Mouse (Mus musculus): ENCODE measurements around the gene Dlx3. TPM values are rescaled to one million over a fixed set of nuclear protein-coding genes. Genes with fewer than 3 reads are reported as not detected.

Dlx3 gene
- polyA plus RNA-seq, 1 experiment from 2014 or later, result 0.77 TPM

GRCm38 (mm10) chr11:95076041-95076535, 43.8 kb upstream of the Dlx3 start:
- peak overlapping the region; percentile 68 for H3K4me3 ChIP-seq (ENCODE audit: low read length)
- peak; percentile 41 for ATAC-seq (ENCODE audit: low read depth)
- peak overlapping the region; percentile 94 for H3K27ac ChIP-seq (ENCODE audit: low read length)
- peak overlapping the region; percentile 77 for H3K4me2 ChIP-seq (ENCODE audit: low read depth, low read length)
- peak overlapping the region; percentile 77 for H3K9ac ChIP-seq (ENCODE audit: low read length)
- 1% methylated on average over 42 of the region's 42 CpGs for WGBS
- peaks cover 14% of the 10 kb centered on the region for H3K27me3 ChIP-seq (ENCODE audit: control insufficient read depth, insufficient read depth, low read depth, low read length)
- no peaks in the 10 kb centered on the region for H3K36me3 ChIP-seq (ENCODE audit: control insufficient read depth, insufficient read depth, low read length)
- no peaks in the 10 kb centered on the region for H3K9me3 ChIP-seq (ENCODE audit: control insufficient read depth, low read length)
- peaks cover 76% of the 10 kb centered on the region for H3K4me1 ChIP-seq (replicated peaks; ENCODE audit: control insufficient read depth, insufficient read depth, low read length)

GRCm38 (mm10) chr11:95076536-95077111, 43.3 kb upstream of the Dlx3 start, which contains the start of gene Itga3:
Gene Itga3, minus strand, starts transcription at chr11:95076801.
- peaks cover 71% of the 10 kb centered on the region for H3K4me1 ChIP-seq (replicated peaks; ENCODE audit: control insufficient read depth, insufficient read depth, low read length)
- H3K9ac ChIP-seq (ENCODE audit: low read length), result peak within 1 kb of the TSS; percentile 77
- peak; percentile 81 for ATAC-seq (ENCODE audit: low read depth)
- H3K27me3 ChIP-seq (ENCODE audit: control insufficient read depth, insufficient read depth, low read depth, low read length), result peaks cover 14% of the 10 kb centered on the region
- no peaks in the 10 kb centered on the region for H3K9me3 ChIP-seq (ENCODE audit: control insufficient read depth, low read length)
- peak within 1 kb of the TSS; percentile 77 for H3K4me2 ChIP-seq (ENCODE audit: low read depth, low read length)
- peak within 1 kb of the TSS; percentile 94 for H3K27ac ChIP-seq (ENCODE audit: low read length)
- peak within 1 kb of the TSS; percentile 68 for H3K4me3 ChIP-seq (ENCODE audit: low read length)
- WGBS, result under 1% methylated on average over 51 of the region's 51 CpGs
- H3K36me3 ChIP-seq (ENCODE audit: control insufficient read depth, insufficient read depth, low read length), result no peaks in the 10 kb centered on the region

GRCm38 (mm10) chr11:95077956-95078355, 42.0 kb upstream of the Dlx3 start:
- Histone ChIP-seq H3K4me2 (ENCODE audit: low read depth, low read length) (peak overlapping the region; percentile 6; the same call in 1 of the 2 replicates), H3K36me3 (ENCODE audit: control insufficient read depth, insufficient read depth, low read length) (no peaks in the 10 kb centered on the region), H3K9ac (ENCODE audit: low read length) (no peak overlapping the region), H3K4me1 (replicated peaks; ENCODE audit: control insufficient read depth, insufficient read depth, low read length) (peaks cover 57% of the 10 kb centered on the region), H3K9me3 (ENCODE audit: control insufficient read depth, low read length) (no peaks in the 10 kb centered on the region), H3K27ac (ENCODE audit: low read length) (no peak overlapping the region), H3K27me3 (ENCODE audit: control insufficient read depth, insufficient read depth, low read depth, low read length) (peaks cover 14% of the 10 kb centered on the region), H3K4me3 (ENCODE audit: low read length) (no peak overlapping the region)
- WGBS, result 49% methylated on average over 7 of the region's 7 CpGs
- ATAC-seq (ENCODE audit: low read depth), result no peak

GRCm38 (mm10) chr11:95079256-95079875, 40.6 kb upstream of the Dlx3 start:
- Histone ChIP-seq H3K4me1 (replicated peaks; ENCODE audit: control insufficient read depth, insufficient read depth, low read length) (peaks cover 46% of the 10 kb centered on the region), H3K27me3 (ENCODE audit: control insufficient read depth, insufficient read depth, low read depth, low read length) (peaks cover 14% of the 10 kb centered on the region), H3K36me3 (ENCODE audit: control insufficient read depth, insufficient read depth, low read length) (no peaks in the 10 kb centered on the region), H3K9me3 (ENCODE audit: control insufficient read depth, low read length) (no peaks in the 10 kb centered on the region), H3K4me2 (ENCODE audit: low read depth, low read length) (no peak overlapping the region), H3K9ac (ENCODE audit: low read length) (no peak overlapping the region), H3K27ac (ENCODE audit: low read length) (peak overlapping the region; percentile 64), H3K4me3 (ENCODE audit: low read length) (no peak overlapping the region)
- WGBS, result 35% methylated on average over 6 of the region's 6 CpGs
- 0 out of 2 replicates have a peak, but pooled peaks have one; percentile 6 for ATAC-seq (ENCODE audit: low read depth)

- Histone ChIP-seq H3K36me3 (ENCODE audit: control insufficient read depth, insufficient read depth, low read length) (no peaks in the 10 kb centered on the region), H3K9me3 (ENCODE audit: control insufficient read depth, low read length) (no peaks in the 10 kb centered on the region), H3K27me3 (ENCODE audit: control insufficient read depth, insufficient read depth, low read depth, low read length) (peaks cover 9% of the 10 kb centered on the region), H3K4me3 (ENCODE audit: low read length) (no peak overlapping the region), H3K9ac (ENCODE audit: low read length) (no peak overlapping the region), H3K4me2 (ENCODE audit: low read depth, low read length) (no peak overlapping the region), H3K4me1 (replicated peaks; ENCODE audit: control insufficient read depth, insufficient read depth, low read length) (peaks cover 39% of the 10 kb centered on the region), H3K27ac (ENCODE audit: low read length) (no peak overlapping the region; the same call in 1 of the 2 replicates)
- no peak for ATAC-seq (ENCODE audit: low read depth)
- WGBS, result 80% methylated on average over 6 of the region's 6 CpGs
Measured at GRCm38 (mm10) chr11:95080783-95081182, 39.1 kb upstream of the Dlx3 start.

- no peak for ATAC-seq (ENCODE audit: low read depth)
- H3K27ac ChIP-seq (ENCODE audit: low read length), result no peak overlapping the region
- H3K4me1 ChIP-seq (replicated peaks; ENCODE audit: control insufficient read depth, insufficient read depth, low read length), result peaks cover 46% of the 10 kb centered on the region
- H3K4me2 ChIP-seq (ENCODE audit: low read depth, low read length), result no peak overlapping the region
- no peaks in the 10 kb centered on the region for H3K9me3 ChIP-seq (ENCODE audit: control insufficient read depth, low read length)
- H3K27me3 ChIP-seq (ENCODE audit: control insufficient read depth, insufficient read depth, low read depth, low read length), result no peaks in the 10 kb centered on the region; the same call in 1 of the 2 replicates
- no peak overlapping the region for H3K4me3 ChIP-seq (ENCODE audit: low read length)
- no peak overlapping the region for H3K9ac ChIP-seq (ENCODE audit: low read length)
- 77% methylated on average over 7 of the region's 7 CpGs for WGBS
- H3K36me3 ChIP-seq (ENCODE audit: control insufficient read depth, insufficient read depth, low read length), result no peaks in the 10 kb centered on the region
Measured at GRCm38 (mm10) chr11:95082896-95083295, 37.0 kb upstream of the Dlx3 start.

- H3K4me1 ChIP-seq (replicated peaks; ENCODE audit: control insufficient read depth, insufficient read depth, low read length), result peaks cover 48% of the 10 kb centered on the region
- no peak overlapping the region for H3K9ac ChIP-seq (ENCODE audit: low read length)
- no peaks in the 10 kb centered on the region for H3K9me3 ChIP-seq (ENCODE audit: control insufficient read depth, low read length)
- no peak for ATAC-seq (ENCODE audit: low read depth)
- H3K36me3 ChIP-seq (ENCODE audit: control insufficient read depth, insufficient read depth, low read length), result no peaks in the 10 kb centered on the region
- H3K27ac ChIP-seq (ENCODE audit: low read length), result no peak overlapping the region
- no peaks in the 10 kb centered on the region for H3K27me3 ChIP-seq (ENCODE audit: control insufficient read depth, insufficient read depth, low read depth, low read length)
- no peak overlapping the region for H3K4me3 ChIP-seq (ENCODE audit: low read length)
- WGBS, result 43% methylated on average over 4 of the region's 4 CpGs
- no peak overlapping the region for H3K4me2 ChIP-seq (ENCODE audit: low read depth, low read length)
Measured at GRCm38 (mm10) chr11:95084175-95084574, 35.7 kb upstream of the Dlx3 start.

GRCm38 (mm10) chr11:95084811-95085382, 35.0 kb upstream of the Dlx3 start:
- no peak for ATAC-seq (ENCODE audit: low read depth)
- 28% methylated on average over 5 of the region's 5 CpGs for WGBS
- Histone ChIP-seq H3K27ac (ENCODE audit: low read length) (no peak overlapping the region), H3K4me3 (ENCODE audit: low read length) (no peak overlapping the region), H3K4me1 (replicated peaks; ENCODE audit: control insufficient read depth, insufficient read depth, low read length) (peaks cover 46% of the 10 kb centered on the region), H3K27me3 (ENCODE audit: control insufficient read depth, insufficient read depth, low read depth, low read length) (no peaks in the 10 kb centered on the region), H3K9ac (ENCODE audit: low read length) (no peak overlapping the region), H3K4me2 (ENCODE audit: low read depth, low read length) (no peak overlapping the region), H3K36me3 (ENCODE audit: control insufficient read depth, insufficient read depth, low read length) (no peaks in the 10 kb centered on the region), H3K9me3 (ENCODE audit: control insufficient read depth, low read length) (no peaks in the 10 kb centered on the region)

GRCm38 (mm10) chr11:95085710-95086109, 34.2 kb upstream of the Dlx3 start:
- Histone ChIP-seq H3K36me3 (ENCODE audit: control insufficient read depth, insufficient read depth, low read length) (no peaks in the 10 kb centered on the region), H3K4me1 (replicated peaks; ENCODE audit: control insufficient read depth, insufficient read depth, low read length) (peaks cover 38% of the 10 kb centered on the region), H3K27ac (ENCODE audit: low read length) (no peak overlapping the region), H3K4me3 (ENCODE audit: low read length) (no peak overlapping the region), H3K9me3 (ENCODE audit: control insufficient read depth, low read length) (no peaks in the 10 kb centered on the region), H3K27me3 (ENCODE audit: control insufficient read depth, insufficient read depth, low read depth, low read length) (no peaks in the 10 kb centered on the region), H3K4me2 (ENCODE audit: low read depth, low read length) (no peak overlapping the region), H3K9ac (ENCODE audit: low read length) (no peak overlapping the region)
- no peak for ATAC-seq (ENCODE audit: low read depth)
- WGBS, result 12% methylated on average over 5 of the region's 5 CpGs

Data from lung, embryonic 16.5 days (tissue).